Mouse (Mus musculus): Measurements from ENCODE around the gene Adipor2. TPM values are rescaled to one million over a fixed set of nuclear protein-coding genes. Genes with fewer than 3 reads are reported as not detected.
A peak's percentile ranks its signal among the peaks of the same experiment; 100 is the strongest.

Adipor2 gene
- 37.1 and 38.8 TPM in 2 replicates for polyA plus RNA-seq (2016; fragmentation: Nextera tagmentation; extraction: Ambion mirVana)

DNA sequence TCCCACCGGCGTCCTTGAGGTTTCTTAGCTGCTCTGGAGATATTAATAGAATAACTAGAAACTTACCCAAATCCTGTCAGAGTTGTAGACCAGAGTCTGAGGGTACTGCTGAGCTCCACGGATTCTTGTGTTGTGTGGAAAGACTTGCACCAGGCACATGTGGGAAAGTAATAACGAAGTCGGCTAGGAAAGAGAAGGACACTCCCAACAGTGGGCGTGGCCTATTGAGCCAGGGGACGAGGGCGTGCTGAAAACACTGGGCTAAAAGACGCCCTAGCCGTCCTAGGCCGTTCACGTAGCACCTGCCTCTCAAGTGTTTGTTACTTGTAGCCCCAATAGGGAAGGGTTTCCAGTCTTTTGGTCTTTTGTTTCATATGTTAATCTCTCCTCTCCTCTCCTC lies at the start of gene Adipor2:
Gene Adipor2 (minus strand): TSS at position 351 of the 400 bp plus-strand sequence.
- DNase-seq (ENCODE audit: extremely low spot score, low spot score), result peak; percentile 56
- Histone ChIP-seq H3K9me3 (no peaks in the 10 kb centered on the region), H3K4me1 (peaks cover 33% of the 10 kb centered on the region), H3K27ac (peak within 1 kb of the TSS; percentile 87), H3K4me3 (peak within 1 kb of the TSS; percentile 31), H3K36me3 (replicated peaks) (no peaks in the 10 kb centered on the region), H3K27me3 (ENCODE audit: poor library complexity, severe bottlenecking) (no peaks in the 10 kb centered on the region)
- WGBS, result 7% methylated on average over 12 of the region's 12 CpGs

DNA sequence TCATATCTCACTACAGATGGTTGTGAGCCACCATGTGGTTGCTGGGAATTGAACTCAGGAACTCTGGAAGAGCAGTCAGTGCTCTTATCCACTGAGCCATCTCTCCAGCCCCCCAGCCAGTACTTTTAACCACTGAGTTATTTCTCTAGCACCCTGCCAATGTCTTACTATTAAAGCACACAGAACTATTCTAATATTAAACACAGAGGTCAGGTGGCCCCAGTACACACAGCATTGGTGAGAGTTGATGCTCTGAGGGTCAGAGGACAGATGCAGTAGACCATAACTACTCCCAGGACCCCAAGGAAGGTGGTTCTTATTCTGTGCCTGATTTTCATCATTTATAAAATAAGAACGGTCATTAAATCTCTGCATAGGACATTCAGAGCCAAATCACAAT lies 48.7 kb upstream of the Adipor2 start:
- H3K27ac ChIP-seq, result no peak overlapping the region
- H3K9me3 ChIP-seq, result no peaks in the 10 kb centered on the region
- H3K4me1 ChIP-seq, result peaks cover 19% of the 10 kb centered on the region
- DNase-seq (ENCODE audit: extremely low spot score, low spot score), result no peak
- peaks cover 2% of the 10 kb centered on the region; the same call in 1 of the 2 replicates for H3K36me3 ChIP-seq (replicated peaks)
- no peaks in the 10 kb centered on the region for H3K27me3 ChIP-seq (ENCODE audit: poor library complexity, severe bottlenecking)
- 93% methylated on average over 1 of the region's 1 CpGs for WGBS
- no peak overlapping the region for H3K4me3 ChIP-seq

DNA sequence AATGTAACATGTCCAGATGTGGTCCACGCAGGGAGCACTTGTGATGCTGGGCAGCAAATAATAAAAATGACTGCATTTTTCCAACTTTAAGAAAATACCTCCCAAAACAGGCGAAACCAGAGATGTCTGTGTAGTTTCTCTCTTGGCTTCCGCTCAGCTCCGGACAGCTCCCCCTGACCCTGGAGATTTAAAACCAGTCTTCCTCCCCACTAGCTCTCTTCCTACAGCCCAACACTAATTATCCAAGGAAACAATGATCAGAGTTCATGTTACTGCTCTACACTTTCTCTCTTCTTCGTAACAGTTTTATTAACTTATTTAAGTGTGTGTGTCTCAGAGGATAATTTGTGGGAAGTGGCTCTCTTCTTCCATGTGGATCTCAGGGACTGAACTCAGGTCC lies 42.9 kb upstream of the Adipor2 start:
- DNase-seq (ENCODE audit: extremely low spot score, low spot score), result no peak
- peaks cover 2% of the 10 kb centered on the region; the same call in 1 of the 2 replicates for H3K36me3 ChIP-seq (replicated peaks)
- no peaks in the 10 kb centered on the region for H3K9me3 ChIP-seq
- no peak overlapping the region for H3K4me3 ChIP-seq
- no peak overlapping the region for H3K27ac ChIP-seq
- WGBS, result 90% methylated on average over 5 of the region's 5 CpGs
- peaks cover 11% of the 10 kb centered on the region for H3K4me1 ChIP-seq
- H3K27me3 ChIP-seq (ENCODE audit: poor library complexity, severe bottlenecking), result no peaks in the 10 kb centered on the region

DNA sequence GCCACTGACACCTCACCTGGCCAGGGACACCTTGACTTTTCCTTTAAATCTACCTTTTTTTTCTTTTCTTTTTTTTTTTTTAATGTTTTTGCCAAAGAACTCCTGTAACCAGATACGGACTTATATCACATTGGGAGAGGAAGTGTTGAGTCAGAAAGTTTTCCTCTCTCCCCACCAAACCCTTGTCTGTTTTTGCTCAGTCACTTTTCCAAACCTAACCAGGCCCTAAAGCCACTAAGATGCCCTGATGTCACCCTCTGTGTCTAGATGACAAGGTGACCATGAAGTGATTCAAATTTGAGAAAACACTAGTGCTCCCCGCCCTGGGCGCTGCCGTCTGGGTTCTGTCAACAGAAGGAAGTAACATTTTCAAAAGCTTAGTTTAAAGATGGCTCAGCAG lies 41.5 kb upstream of the Adipor2 start:
- DNase-seq (ENCODE audit: extremely low spot score, low spot score), result no peak
- Histone ChIP-seq H3K36me3 (replicated peaks) (peaks cover 2% of the 10 kb centered on the region; the same call in 1 of the 2 replicates), H3K27ac (no peak overlapping the region), H3K4me1 (peaks cover 18% of the 10 kb centered on the region), H3K9me3 (no peaks in the 10 kb centered on the region), H3K4me3 (no peak overlapping the region), H3K27me3 (ENCODE audit: poor library complexity, severe bottlenecking) (no peaks in the 10 kb centered on the region)
- WGBS, result 88% methylated on average over 4 of the region's 4 CpGs

DNA sequence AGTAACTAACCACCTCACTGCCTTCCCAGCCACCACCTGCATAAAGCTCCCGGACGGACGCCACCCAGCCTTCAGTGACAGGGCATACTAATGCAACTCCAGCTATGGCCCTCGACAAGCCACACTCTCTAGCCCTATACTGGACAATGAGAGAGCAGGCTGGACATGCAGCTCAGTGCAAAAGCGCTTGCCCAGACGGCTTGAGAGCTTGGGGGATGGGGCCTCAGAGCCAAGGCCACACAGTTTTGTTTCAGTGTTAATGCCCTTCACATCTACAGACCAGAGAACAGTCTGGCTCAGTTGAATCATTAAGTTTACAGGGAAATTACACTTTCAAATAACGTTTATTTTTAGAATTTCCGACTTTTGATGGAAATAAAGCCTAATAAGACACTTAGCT lies 40.7 kb upstream of the Adipor2 start:
- H3K27me3 ChIP-seq (ENCODE audit: poor library complexity, severe bottlenecking), result no peaks in the 10 kb centered on the region
- H3K27ac ChIP-seq, result no peak overlapping the region
- 72% methylated on average over 8 of the region's 8 CpGs for WGBS
- no peak overlapping the region for H3K4me3 ChIP-seq
- no peaks in the 10 kb centered on the region for H3K9me3 ChIP-seq
- peaks cover 19% of the 10 kb centered on the region for H3K4me1 ChIP-seq
- peaks cover 2% of the 10 kb centered on the region; the same call in 1 of the 2 replicates for H3K36me3 ChIP-seq (replicated peaks)
- no peak for DNase-seq (ENCODE audit: extremely low spot score, low spot score)

DNA sequence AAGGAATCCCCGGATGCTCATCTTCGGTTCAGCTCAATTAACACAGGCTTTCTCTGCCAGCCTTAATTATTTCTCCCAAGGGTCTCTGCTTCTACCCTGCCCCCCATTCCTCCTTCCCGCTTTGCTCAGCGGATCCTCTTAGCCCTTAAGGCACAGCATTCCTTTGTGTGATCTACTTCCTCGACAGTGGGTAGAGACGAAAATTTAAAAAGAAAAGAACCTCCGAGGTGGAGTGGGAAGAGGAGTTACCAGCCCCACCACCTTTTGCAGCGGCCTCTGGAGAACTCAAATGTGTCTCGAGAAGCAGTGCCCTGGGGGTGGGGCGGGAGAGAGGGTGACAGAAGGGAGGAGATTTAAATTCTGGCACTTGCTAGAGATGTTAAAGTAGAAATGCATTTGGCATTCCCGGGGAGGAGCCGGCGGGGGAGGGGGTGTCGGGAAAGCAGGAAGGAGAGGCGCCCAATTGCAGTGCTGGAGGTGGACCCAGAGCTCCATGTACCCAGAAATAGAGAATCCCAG lies 34.5 kb upstream of the Adipor2 start:
- peak overlapping the region; percentile 53 for H3K4me3 ChIP-seq
- peak overlapping the region; percentile 88 for H3K27ac ChIP-seq
- DNase-seq (ENCODE audit: extremely low spot score, low spot score), result peak; percentile 67
- 0 out of 2 replicates have a peak, but pooled peaks cover under 1% of the 10 kb centered on the region for H3K36me3 ChIP-seq (replicated peaks)
- H3K27me3 ChIP-seq (ENCODE audit: poor library complexity, severe bottlenecking), result peaks cover 21% of the 10 kb centered on the region
- WGBS, result under 1% methylated on average over 15 of the region's 15 CpGs
- peaks cover 65% of the 10 kb centered on the region for H3K4me1 ChIP-seq
- H3K9me3 ChIP-seq, result no peaks in the 10 kb centered on the region

DNA sequence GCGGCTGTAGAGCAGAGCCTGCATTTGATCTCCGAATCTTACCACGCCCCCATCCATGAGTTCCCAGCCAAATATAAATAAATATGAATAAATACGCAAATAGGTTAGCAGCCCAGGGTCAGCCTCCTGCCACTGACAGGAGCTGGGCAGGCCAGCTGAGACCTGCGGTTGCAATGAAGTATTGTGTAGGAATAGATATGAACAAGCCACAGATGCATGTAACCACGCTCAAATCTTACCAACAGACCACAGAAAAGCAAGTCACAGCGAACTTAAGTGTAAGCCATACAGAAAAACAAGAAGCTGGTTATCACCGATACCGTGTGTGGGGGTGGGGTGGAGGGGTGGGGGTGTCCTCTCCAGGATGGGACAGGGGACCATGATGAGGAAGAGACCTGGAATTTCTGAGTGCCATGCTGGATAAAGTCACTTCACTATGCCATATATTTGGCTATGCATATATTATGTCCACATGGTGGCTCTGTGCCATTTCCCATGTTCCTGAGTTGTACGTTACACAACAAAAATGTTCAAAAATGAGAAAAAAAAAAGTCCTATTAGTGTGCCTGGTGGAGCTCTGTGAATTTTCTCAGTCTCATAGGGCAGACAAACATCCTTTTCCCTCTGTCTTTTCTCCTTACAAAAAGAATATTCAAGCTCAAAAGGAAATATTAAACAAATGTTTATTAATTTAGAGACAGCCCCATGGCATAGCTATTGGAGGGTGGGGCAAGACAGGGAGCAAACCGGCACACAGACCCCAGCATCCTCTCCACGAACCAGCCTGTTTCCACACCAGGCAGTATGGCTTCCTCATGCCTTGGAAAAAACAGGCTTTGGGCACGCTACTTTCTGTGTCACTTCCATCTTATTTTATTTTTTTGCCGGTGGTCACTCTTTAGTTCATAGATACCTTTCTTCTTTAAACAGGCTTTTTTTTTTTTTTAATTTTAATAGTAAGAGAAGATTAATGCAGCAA lies 33.8 kb upstream of the Adipor2 start:
- peak overlapping the region; percentile 88 for H3K27ac ChIP-seq
- peaks cover 65% of the 10 kb centered on the region for H3K4me1 ChIP-seq
- peak overlapping the region; percentile 53 for H3K4me3 ChIP-seq
- DNase-seq (ENCODE audit: extremely low spot score, low spot score), result no peak
- H3K36me3 ChIP-seq (replicated peaks), result peaks cover 9% of the 10 kb centered on the region
- H3K9me3 ChIP-seq, result no peaks in the 10 kb centered on the region
- 45% methylated on average over 14 of the region's 14 CpGs for WGBS
- H3K27me3 ChIP-seq (ENCODE audit: poor library complexity, severe bottlenecking), result peaks cover 21% of the 10 kb centered on the region

DNA sequence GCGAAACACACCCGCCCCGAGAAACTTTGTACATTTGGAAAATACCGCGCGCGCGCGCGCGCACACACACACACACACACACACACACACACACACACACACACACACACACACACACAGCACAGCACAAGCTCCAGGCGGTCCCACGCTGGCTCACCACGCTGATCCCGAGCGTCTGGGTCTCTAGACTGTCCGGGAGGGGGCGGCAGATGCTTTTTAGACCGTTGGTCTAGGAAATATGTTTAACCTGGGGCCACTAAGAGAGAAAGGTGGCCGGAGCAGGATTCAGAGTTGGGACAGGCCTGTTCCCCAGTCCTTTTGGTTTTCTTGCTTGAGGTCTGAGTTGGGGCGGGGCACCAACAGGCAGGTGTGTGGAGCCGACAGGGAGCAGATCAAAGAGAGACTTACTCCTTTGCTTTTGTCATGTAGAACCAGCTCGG lies 31.6 kb upstream of the Adipor2 start:
- 3% methylated on average over 23 of the region's 23 CpGs for WGBS
- peaks cover 18% of the 10 kb centered on the region for H3K36me3 ChIP-seq (replicated peaks)
- no peaks in the 10 kb centered on the region for H3K9me3 ChIP-seq
- DNase-seq (ENCODE audit: extremely low spot score, low spot score), result peak; percentile 63
- peak overlapping the region; percentile 49 for H3K4me3 ChIP-seq
- H3K27me3 ChIP-seq (ENCODE audit: poor library complexity, severe bottlenecking), result peaks cover 21% of the 10 kb centered on the region
- peak overlapping the region; percentile 80 for H3K27ac ChIP-seq
- H3K4me1 ChIP-seq, result peaks cover 59% of the 10 kb centered on the region

DNA sequence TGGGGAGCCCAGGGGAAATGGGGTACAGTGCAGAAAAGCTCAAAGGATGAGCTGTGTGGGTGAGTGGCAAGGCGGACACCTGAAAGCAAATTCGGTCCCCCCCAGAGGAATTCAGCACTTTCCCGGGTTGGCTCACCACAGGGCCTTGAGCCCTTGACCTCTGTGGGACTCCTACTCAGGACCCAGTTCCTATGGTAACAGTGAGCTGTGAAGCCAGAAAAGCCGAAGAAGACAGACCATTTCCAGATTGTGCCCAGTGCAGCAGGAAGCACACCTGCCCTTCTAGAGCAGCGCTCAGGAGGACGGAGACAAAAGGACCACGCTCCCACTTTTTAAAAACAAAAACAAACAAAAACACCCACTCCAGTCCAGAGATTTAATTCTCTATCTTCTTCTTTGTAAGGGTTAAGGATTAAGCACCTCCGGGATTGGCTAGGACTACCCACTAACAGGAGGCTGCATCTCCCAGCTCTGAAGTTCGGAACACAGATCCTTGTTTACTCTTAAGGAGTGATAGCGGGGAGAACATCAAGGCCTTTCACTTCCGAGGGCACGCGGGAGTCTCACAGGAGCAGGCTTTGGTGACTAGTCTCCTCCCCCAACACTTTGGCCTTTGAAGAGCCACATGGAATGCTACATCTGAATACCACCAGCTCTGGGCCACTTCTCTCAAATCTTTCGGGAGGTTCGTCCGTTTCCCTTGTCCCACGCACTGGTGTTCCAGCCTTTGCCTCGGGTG lies 31.0 kb upstream of the Adipor2 start:
- Histone ChIP-seq H3K36me3 (replicated peaks) (peaks cover 18% of the 10 kb centered on the region), H3K9me3 (no peaks in the 10 kb centered on the region), H3K4me1 (peaks cover 64% of the 10 kb centered on the region), H3K27me3 (ENCODE audit: poor library complexity, severe bottlenecking) (peaks cover 21% of the 10 kb centered on the region), H3K4me3 (peak overlapping the region; percentile 49), H3K27ac (peak overlapping the region; percentile 80)
- peak; percentile 40 for DNase-seq (ENCODE audit: extremely low spot score, low spot score)
- WGBS, result 8% methylated on average over 18 of the region's 18 CpGs

DNA sequence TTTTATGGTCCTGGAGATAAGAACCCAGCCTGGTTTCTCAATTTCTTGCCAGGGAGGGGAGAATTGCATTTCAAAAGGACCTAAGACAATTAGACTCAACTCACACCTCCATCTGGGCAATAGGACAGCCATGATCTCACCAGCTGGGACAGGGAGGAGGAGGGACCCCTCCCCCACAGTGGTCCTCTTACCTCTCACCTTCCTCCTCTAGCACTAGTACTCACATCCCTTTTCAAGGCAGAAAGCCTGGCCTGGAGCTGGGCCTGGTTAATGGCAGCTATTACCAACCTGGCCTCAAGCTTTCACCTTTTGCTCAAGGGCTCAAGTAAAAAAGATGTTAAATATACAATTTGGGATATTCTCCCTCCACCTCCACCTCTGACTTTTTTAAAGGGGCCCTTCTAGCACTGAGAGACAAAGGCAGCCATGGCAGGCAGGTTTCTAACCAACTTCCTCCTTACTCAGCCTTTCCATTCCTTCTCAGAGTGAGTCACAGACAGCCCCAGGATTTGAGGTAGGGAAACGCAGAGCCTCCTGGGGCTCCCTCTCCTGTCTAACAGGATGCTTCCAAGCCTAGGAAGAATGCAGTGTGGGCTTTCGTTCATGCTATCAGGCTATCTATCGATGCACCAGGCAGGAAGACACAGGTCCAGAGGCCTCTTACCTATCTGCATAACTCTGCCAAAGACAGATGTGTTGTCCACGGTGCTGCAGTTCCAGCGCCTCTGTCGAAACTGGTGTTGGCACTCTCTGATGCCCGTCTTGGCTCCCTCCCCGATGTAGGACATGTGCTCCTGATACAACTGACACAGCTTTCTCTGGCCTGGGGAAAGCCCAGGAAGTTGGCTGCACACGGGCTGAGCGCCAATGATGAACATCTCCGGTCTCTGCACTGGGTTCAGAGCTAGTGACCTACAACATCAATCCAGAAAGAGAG lies 28.4 kb upstream of the Adipor2 start:
- DNase-seq (ENCODE audit: extremely low spot score, low spot score), result no peak
- Histone ChIP-seq H3K4me1 (peaks cover 40% of the 10 kb centered on the region), H3K27me3 (ENCODE audit: poor library complexity, severe bottlenecking) (peaks cover 20% of the 10 kb centered on the region), H3K27ac (no peak overlapping the region), H3K9me3 (no peaks in the 10 kb centered on the region), H3K4me3 (no peak overlapping the region), H3K36me3 (replicated peaks) (peaks cover 38% of the 10 kb centered on the region)
- 79% methylated on average over 11 of the region's 11 CpGs for WGBS

DNA sequence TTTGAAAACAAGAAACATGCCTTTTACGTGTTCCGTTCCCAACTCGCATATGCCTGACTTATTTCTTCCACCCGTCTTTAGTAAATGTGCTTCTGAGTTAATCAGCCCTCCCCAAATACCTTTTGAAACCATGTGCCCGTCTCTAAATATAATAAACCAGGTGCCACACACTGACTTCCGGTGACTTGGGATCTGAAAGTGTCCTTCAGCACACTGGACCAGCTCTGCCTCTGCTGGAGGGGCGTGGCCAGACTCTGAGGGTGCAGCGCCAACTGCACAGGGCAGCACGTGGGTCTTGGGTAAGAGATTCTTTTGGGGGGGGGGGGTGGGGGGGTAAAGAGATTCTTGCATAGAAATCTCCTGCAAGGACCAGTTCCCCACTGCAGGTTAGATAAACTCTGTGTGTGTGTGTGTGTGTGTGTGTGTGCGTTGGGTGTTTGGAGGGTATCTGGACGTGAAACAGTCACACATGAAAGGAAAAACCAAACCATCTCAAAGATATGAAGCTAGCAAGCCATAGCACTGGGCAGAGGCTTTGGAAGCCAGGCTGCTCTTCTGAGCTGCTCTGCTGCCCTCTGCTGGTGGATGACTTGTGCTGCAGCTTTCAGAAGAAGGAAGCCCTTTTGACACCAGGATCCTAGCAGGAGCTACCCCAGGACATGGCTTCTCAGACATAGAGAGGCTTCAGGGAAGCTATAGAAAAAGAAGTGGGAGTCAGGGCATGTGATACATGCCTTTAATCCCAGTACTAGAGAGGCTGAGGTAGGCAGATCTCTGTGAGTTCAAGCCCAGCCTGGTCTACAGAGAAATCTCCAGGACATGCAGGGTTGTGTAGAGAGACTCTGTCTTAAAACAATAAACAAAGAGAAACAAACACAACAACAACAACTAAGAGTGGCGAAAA lies 26.5 kb upstream of the Adipor2 start:
- DNase-seq (ENCODE audit: extremely low spot score, low spot score), result peak; percentile 77
- Histone ChIP-seq H3K4me3 (no peak overlapping the region), H3K9me3 (no peaks in the 10 kb centered on the region), H3K36me3 (replicated peaks) (peaks cover 54% of the 10 kb centered on the region), H3K4me1 (peaks cover 26% of the 10 kb centered on the region), H3K27me3 (ENCODE audit: poor library complexity, severe bottlenecking) (peaks cover 5% of the 10 kb centered on the region; the same call in 1 of the 2 replicates), H3K27ac (no peak overlapping the region)
- 54% methylated on average over 12 of the region's 12 CpGs for WGBS
